Mouse (Mus musculus) left cerebral cortex, postnatal 14 days (tissue): ENCODE measurements around the gene Spatc1l. TPM values are rescaled to one million over a fixed set of nuclear protein-coding genes. Genes with fewer than 3 reads are reported as not detected.

Experiments used
- DNase-seq, 2 experiments: peaks; one replicate each; pipeline ENCODE4 v3.0.0; 2021 to 2022; ENCODE audit warnings: low spot score in 2 of 2, mixed read lengths in 1 of 2
- intact Hi-C: fragments of 180-260 bp; cut with DNase I; formaldehyde crosslinking; loops from one replicate; pipeline ENCODE4 v1.15.1; 2025
- total RNA-seq, 2 experiments: library from RNA; stranded (reverse); gene quantifications; 2 replicates each; pipeline ENCODE4 v1.2.3; 2021

Gene Spatc1l
- total RNA-seq, 2 experiments from 2014 or later = not detected

- intact Hi-C loops = no loop called here
- DNase-seq = no peak
Measured at GRCm38 (mm10) chr10:76584138-76584537, 22.1 kb downstream of the Spatc1l start.

GRCm38 (mm10) chr10:76586190-76586589 is 24.1 kb downstream of the Spatc1l start:
- DNase-seq = no peak
- intact Hi-C loops = no loop called here

- intact Hi-C loops = no loop called here
- peak; percentile 11 to 28 for DNase-seq
Measured at GRCm38 (mm10) chr10:76590197-76590596, 28.1 kb downstream of the Spatc1l start.

- DNase-seq = no peak
- intact Hi-C loops = no loop called here
Measured at GRCm38 (mm10) chr10:76596338-76596737, 34.3 kb downstream of the Spatc1l start.

- intact Hi-C loops = no loop called here
Measured at GRCm38 (mm10) chr10:76602690-76603089, 40.6 kb downstream of the Spatc1l start.

GRCm38 (mm10) chr10:76612473-76612872 is 50.4 kb downstream of the Spatc1l start:
- intact Hi-C loops = no loop called here
- DNase-seq = no peak

More at GRCm38 (mm10) chr10:76602690-76603089, 40.6 kb downstream of the Spatc1l start:
- DNase-seq = no peak

Other genes with a start within 250 kb of the Spatc1l start
- 10 to 100 TPM; 55.7 to 56.4 TPM for gene Dip2a, start 217.0 kb upstream of the Spatc1l start, total RNA-seq
- not detected for gene AC141477.1, start 121.8 kb upstream of the Spatc1l start, total RNA-seq
- gene Pcnt, start 119.5 kb upstream of the Spatc1l start, total RNA-seq = 10 to 100 TPM; 15.1 to 16.5 TPM
- gene 2610028H24Rik, start 113.2 kb upstream of the Spatc1l start, total RNA-seq = not detected
- gene Mcm3ap, start 93.3 kb upstream of the Spatc1l start, total RNA-seq = 10 to 100 TPM; 50.4 to 57.9 TPM
- 1 to 10 TPM; 2.7 to 4.2 TPM for gene Ybey, start 93.2 kb upstream of the Spatc1l start, total RNA-seq
- 10 to 100 TPM; 48.9 to 56.0 TPM for gene Lss, start 30.7 kb upstream of the Spatc1l start, total RNA-seq
- not detected for gene Ftcd, start 13.4 kb downstream of the Spatc1l start, total RNA-seq
- gene Col6a2, start 61.4 kb downstream of the Spatc1l start, total RNA-seq = 10 to 100 TPM; 15.6 to 16.4 TPM
- 10 to 100 TPM; 40.5 to 44.3 TPM for gene Col6a1, start 163.9 kb downstream of the Spatc1l start, total RNA-seq